Mouse (Mus musculus) intestine, postnatal 0 days (tissue): Measurements from ENCODE around the gene Tmem121. TPM values are rescaled to one million over a fixed set of nuclear protein-coding genes. Genes with fewer than 3 reads are reported as not detected.

Source experiments
- ATAC-seq: fragments of 200-750 bp; cut with Nextera tagmentation; 2 replicates; pipeline ENCODE4 v1.8.0; 2017; ENCODE audit warnings: mild to moderate bottlenecking, moderate TSS enrichment, moderate library complexity
- H3K27ac ChIP-seq: fragments of 300-500 bp; sonication (generic); 2 replicates; pipeline ENCODE4 v1.5.1; 2014; ENCODE audit warnings: mild to moderate bottlenecking, low read depth, low read length, moderate library complexity
- H3K27me3 ChIP-seq: fragments of 300-500 bp; sonication (generic); replicated peaks from 2 replicates; pipeline ENCODE4 v1.6.1; 2014; ENCODE audit warnings: low read length, mixed read lengths; ENCODE audit not compliant: control insufficient read depth, insufficient read depth
- H3K36me3 ChIP-seq: fragments of 300-500 bp; sonication (generic); 2 replicates; pipeline ENCODE4 v1.6.1; 2014; ENCODE audit warnings: mild to moderate bottlenecking, moderate library complexity; ENCODE audit not compliant: control insufficient read depth, insufficient read depth
- H3K4me1 ChIP-seq: fragments of 300-500 bp; sonication (generic); replicated peaks from 2 replicates; pipeline ENCODE4 v1.6.1; 2014; ENCODE audit warnings: antibody characterized with exemption, low read length, mixed read lengths; ENCODE audit not compliant: control insufficient read depth, insufficient read depth
- H3K4me2 ChIP-seq: fragments of 300-500 bp; sonication (generic); replicated peaks from 2 replicates; pipeline ENCODE4 v1.6.1; 2014; ENCODE audit warnings: low read depth, mild to moderate bottlenecking, moderate library complexity
- H3K4me3 ChIP-seq: fragments of 300-500 bp; sonication (generic); 2 replicates; pipeline ENCODE4 v1.5.1; 2014; ENCODE audit warnings: low read depth, low read length
- H3K9ac ChIP-seq: fragments of 300-500 bp; sonication (generic); 2 replicates; pipeline ENCODE4 v1.6.1; 2014; ENCODE audit warnings: mild to moderate bottlenecking, low read depth, low read length
- H3K9me3 ChIP-seq: fragments of 300-500 bp; sonication (generic); 2 replicates; pipeline ENCODE4 v1.6.1; 2016; ENCODE audit warnings: mixed run types; ENCODE audit not compliant: control insufficient read depth
- CTCF ChIP-seq: sonication (generic); IDR thresholded peaks from 2 replicates; pipeline ENCODE4 v1.5.1; 2016; ENCODE audit warnings: low read depth, mild to moderate bottlenecking, control low read depth, antibody characterized with exemption, moderate library complexity
- WGBS: fragments of 180-500 bp; shearing (Covaris S2); extraction: QIAGEN DNeasy Blood & Tissue Kit; methylation state at CpG from one replicate; pipeline ENCODE4 v1.1.7; 2014; 5-methylcytosine and 5-hydroxymethylcytosine counted together
- polyA plus RNA-seq: library from polyadenylated mRNA; unstranded; fragments of >200 nt; fragmentation: Nextera tagmentation; extraction: Ambion mirVana; gene quantifications from 2 replicates; pipeline ENCODE4 v1.2.1, GENCODE M21; 2015

Gene Tmem121
- polyA plus RNA-seq, result 3.4 and 3.5 TPM in 2 replicates

DNA sequence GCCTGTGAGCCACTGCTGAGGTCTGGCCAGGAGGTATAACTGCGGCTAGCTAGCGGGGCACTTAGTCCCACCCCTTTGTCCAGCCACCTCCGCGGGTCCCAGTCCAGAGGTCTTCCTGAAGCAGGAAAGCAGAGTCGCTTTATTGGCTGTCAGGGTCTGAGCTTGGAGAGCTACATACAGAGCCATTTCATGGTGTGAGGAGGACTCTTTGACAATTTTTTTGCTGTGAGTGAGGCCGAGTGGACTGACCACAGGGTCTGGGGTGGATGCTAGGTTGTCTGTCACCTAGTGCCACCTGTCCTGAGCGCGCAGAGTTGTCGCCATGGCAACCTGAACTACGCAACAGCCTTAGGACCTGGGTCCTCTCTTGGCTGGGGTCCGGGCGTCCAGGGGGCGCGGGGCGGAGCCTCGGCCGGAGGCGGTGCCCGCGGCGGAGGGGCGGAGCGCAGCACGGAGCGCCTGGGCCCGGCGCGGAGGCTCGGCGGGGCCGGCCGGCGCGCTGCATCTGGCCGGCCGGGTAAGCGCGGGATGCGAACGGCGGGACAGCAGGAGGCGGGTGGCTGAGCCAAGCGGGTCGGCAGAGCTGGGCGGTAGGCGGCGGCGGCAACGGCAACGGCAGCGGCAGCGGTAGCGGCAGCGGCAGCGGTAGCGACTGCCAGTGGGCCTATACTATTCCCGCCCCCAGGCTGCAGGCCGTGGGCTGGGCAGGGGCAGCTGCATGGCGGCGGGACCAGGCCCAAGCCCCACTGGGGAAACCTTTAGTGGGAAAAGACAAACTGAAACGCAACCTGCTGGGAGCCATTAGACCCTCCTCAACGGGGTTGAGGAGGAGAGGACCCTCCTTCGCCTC lies at the start of gene Tmem121:
TSS of gene Tmem121 (plus strand) at position 489 of the 850 bp plus-strand sequence.
- H3K9ac ChIP-seq, result 0 out of 2 replicates have a peak within 1 kb of the TSS, but pooled peaks have one; percentile 17
- H3K27me3 ChIP-seq, result peaks cover 40% of the 10 kb centered on the region
- WGBS, result 2% methylated on average over 61 of the region's 63 CpGs
- H3K36me3 ChIP-seq, result no peaks in the 10 kb centered on the region
- H3K4me1 ChIP-seq, result 0 out of 2 replicates have a peak, but pooled peaks cover 4% of the 10 kb centered on the region
- 0 out of 2 replicates have a peak, but pooled peaks have one; percentile 8 for ATAC-seq
- TF ChIP-seq CTCF, result no peak
- H3K4me2 ChIP-seq, result peak within 1 kb of the TSS; percentile 81
- no peak within 1 kb of the TSS for H3K27ac ChIP-seq
- peak within 1 kb of the TSS; percentile 51 for H3K4me3 ChIP-seq
- H3K9me3 ChIP-seq, result no peaks in the 10 kb centered on the region

- peaks cover 65% of the 10 kb centered on the region for H3K36me3 ChIP-seq
Measured at GRCm38 (mm10) chr12:113136492-113137020, 49.2 kb upstream of the Tmem121 start.

GRCm38 (mm10) chr12:113137260-113138213 lies 48.2 kb upstream of the Tmem121 start:
- no peak for ATAC-seq
- Histone ChIP-seq H3K27me3 (peaks cover 21% of the 10 kb centered on the region), H3K9ac (no peak overlapping the region), H3K9me3 (no peaks in the 10 kb centered on the region), H3K4me2 (no peak overlapping the region), H3K36me3 (peaks cover 55% of the 10 kb centered on the region), H3K4me3 (no peak overlapping the region), H3K27ac (no peak overlapping the region), H3K4me1 (0 out of 2 replicates have a peak, but pooled peaks cover 4% of the 10 kb centered on the region)
- no peak for TF ChIP-seq CTCF
- WGBS, result 88% methylated on average over 18 of the region's 18 CpGs

More at GRCm38 (mm10) chr12:113136492-113137020, 49.2 kb upstream of the Tmem121 start:
- H3K4me2 ChIP-seq, result no peak overlapping the region
- H3K27ac ChIP-seq, result no peak overlapping the region
- no peaks in the 10 kb centered on the region for H3K9me3 ChIP-seq
- peak; percentile 30 for TF ChIP-seq CTCF
- 78% methylated on average over 17 of the region's 17 CpGs for WGBS
- no peak overlapping the region for H3K4me3 ChIP-seq
- peaks cover 13% of the 10 kb centered on the region for H3K27me3 ChIP-seq
- no peak for ATAC-seq
- H3K4me1 ChIP-seq, result 0 out of 2 replicates have a peak, but pooled peaks cover 4% of the 10 kb centered on the region
- H3K9ac ChIP-seq, result no peak overlapping the region

- ATAC-seq, result no peak
- Histone ChIP-seq H3K4me2 (no peak overlapping the region), H3K27ac (no peak overlapping the region), H3K27me3 (peaks cover 23% of the 10 kb centered on the region), H3K9ac (no peak overlapping the region), H3K4me1 (0 out of 2 replicates have a peak, but pooled peaks cover 4% of the 10 kb centered on the region), H3K4me3 (no peak overlapping the region), H3K9me3 (no peaks in the 10 kb centered on the region), H3K36me3 (peaks cover 48% of the 10 kb centered on the region)
- 69% methylated on average over 6 of the region's 6 CpGs for WGBS
- TF ChIP-seq CTCF, result no peak
Measured at GRCm38 (mm10) chr12:113138291-113138690, 47.4 kb upstream of the Tmem121 start.

GRCm38 (mm10) chr12:113138901-113139864 lies 46.5 kb upstream of the Tmem121 start:
- Histone ChIP-seq H3K27me3 (peaks cover 29% of the 10 kb centered on the region), H3K4me2 (peak overlapping the region; percentile 89), H3K4me1 (0 out of 2 replicates have a peak, but pooled peaks cover 4% of the 10 kb centered on the region), H3K36me3 (peaks cover 40% of the 10 kb centered on the region), H3K9ac (no peak overlapping the region), H3K4me3 (peak overlapping the region; percentile 51; the same call in 1 of the 2 replicates), H3K27ac (no peak overlapping the region), H3K9me3 (no peaks in the 10 kb centered on the region)
- 54% methylated on average over 11 of the region's 11 CpGs for WGBS
- TF ChIP-seq CTCF, result no peak
- ATAC-seq, result no peak
